Mouse (Mus musculus) lung, adult 2 months (tissue): ENCODE results near the gene Cox10.

ENCODE experiments used
- CTCF ChIP-seq: fragments of 200-500 bp; IDR thresholded peaks from 2 replicates; pipeline ENCODE4 v1.5.1; 2011; ENCODE audit warnings: mild to moderate bottlenecking, low read length, control low read depth; ENCODE audit not compliant: insufficient read depth
- POLR2A ChIP-seq: fragments of 200-500 bp; IDR thresholded peaks from 2 replicates; pipeline ENCODE4 v1.6.1; 2011; ENCODE audit warnings: low read depth, mild to moderate bottlenecking, control low read depth, low read length, borderline replicate concordance; ENCODE audit errors: extremely low read depth

DNA sequence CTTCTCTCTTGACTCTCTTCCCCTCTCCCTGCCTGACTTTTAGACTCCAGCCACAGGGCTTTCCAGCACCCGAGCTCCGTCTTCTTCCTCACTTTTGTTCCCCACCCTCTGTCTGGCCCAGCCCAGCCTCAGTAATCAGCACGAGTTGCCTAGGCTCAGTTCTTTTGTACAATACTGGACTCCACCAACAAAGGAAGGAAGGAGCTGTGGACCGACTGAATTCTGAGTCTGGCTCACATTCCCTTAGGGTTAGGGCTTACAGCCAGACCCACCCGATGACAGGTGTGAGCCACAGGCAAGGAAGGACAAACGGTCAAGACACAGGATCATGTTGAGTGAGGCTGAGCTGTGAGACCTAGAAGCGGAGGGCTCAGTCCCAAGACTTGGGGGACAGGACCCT is 122.5 kb downstream of the Cox10 start:
- TF ChIP-seq CTCF (no peak), POLR2A (no peak)
